Comparison of ENCODE assay signal across 7 mouse cellular contexts in the genomic region with DNA sequence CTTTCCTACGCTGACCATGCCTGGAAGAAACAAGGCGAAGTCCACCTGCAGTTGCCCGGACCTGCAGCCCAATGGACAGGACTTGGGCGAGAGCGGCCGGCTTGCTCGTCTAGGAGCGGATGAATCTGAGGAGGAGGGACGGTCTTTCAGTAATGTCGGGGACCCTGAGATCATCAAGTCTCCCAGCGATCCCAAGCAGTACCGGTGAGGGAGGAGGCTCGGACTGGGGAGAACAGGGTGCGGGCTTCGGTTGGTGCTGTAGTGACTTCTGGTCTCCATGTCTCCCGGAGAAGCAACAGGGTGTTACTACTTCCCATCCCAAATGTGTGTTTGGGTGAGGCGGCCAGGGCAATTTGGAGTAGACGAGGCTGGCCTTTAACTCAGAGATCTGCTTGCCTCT. TPM values are rescaled to one million over a fixed set of nuclear protein-coding genes. Genes with fewer than 3 reads are reported as not detected.
DNase-seq lines count a peak whose midpoint lies in the region; ATAC-seq and TF ChIP-seq lines count a peak whose summit lies in the region.

No protein-coding gene starts in this region.

- peak overlapping the region; percentile 46 for H3K9ac ChIP-seq in lung, postnatal 0 days (replicated peaks; ENCODE audit: low read depth)
- H3K9ac ChIP-seq in embryonic facial prominence, embryonic 12.5 days, result peak overlapping the region; percentile 85
- H3K9ac ChIP-seq in hindbrain, embryonic 15.5 days, result peak overlapping the region; percentile 65
- H3K9ac ChIP-seq in midbrain, embryonic 13.5 days (replicated peaks), result peak overlapping the region; percentile 91

- TF ChIP-seq CTCF in lung, postnatal 0 days (IDR thresholded peaks at IDR 0.05), result no peak

- no peaks in the 10 kb centered on the region for H3K9me3 ChIP-seq in lung, postnatal 0 days (ENCODE audit: low read length)
- no peaks in the 10 kb centered on the region for H3K9me3 ChIP-seq in embryonic facial prominence, embryonic 12.5 days
- no peaks in the 10 kb centered on the region for H3K9me3 ChIP-seq in hindbrain, embryonic 15.5 days
- no peaks in the 10 kb centered on the region for H3K9me3 ChIP-seq in midbrain, embryonic 13.5 days

- H3K27me3 ChIP-seq in lung, postnatal 0 days (replicated peaks; ENCODE audit: insufficient read depth, low read length), result no peaks in the 10 kb centered on the region
- no peaks in the 10 kb centered on the region for H3K27me3 ChIP-seq in embryonic facial prominence, embryonic 12.5 days
- no peaks in the 10 kb centered on the region for H3K27me3 ChIP-seq in hindbrain, embryonic 15.5 days
- H3K27me3 ChIP-seq in midbrain, embryonic 13.5 days, result no peaks in the 10 kb centered on the region; the same call in 1 of the 2 replicates

- ATAC-seq in lung, postnatal 0 days, result peak; percentile 12; the same call in 1 of the 2 replicates
- no peak for ATAC-seq in embryonic facial prominence, embryonic 12.5 days (ENCODE audit: insufficient number of reproducible peaks, insufficient read depth, low FRiP score, low TSS enrichment)
- ATAC-seq in hindbrain, embryonic 15.5 days (ENCODE audit: low FRiP score, low read depth), result 0 out of 2 replicates have a peak, but pooled peaks have one; percentile 9
- ATAC-seq in midbrain, embryonic 13.5 days, result no peak; the same call in 1 of the 2 replicates

- no peak for TF ChIP-seq EP300 in lung, postnatal 0 days (IDR thresholded peaks at IDR 0.05)

- peak overlapping the region; percentile 70 for H3K4me3 ChIP-seq in lung, postnatal 0 days (ENCODE audit: low read depth, low read length)
- peak overlapping the region; percentile 88 for H3K4me3 ChIP-seq in embryonic facial prominence, embryonic 12.5 days
- peak overlapping the region; percentile 86 for H3K4me3 ChIP-seq in hindbrain, embryonic 15.5 days
- H3K4me3 ChIP-seq in midbrain, embryonic 13.5 days (replicated peaks), result peak overlapping the region; percentile 90

- H3K27ac ChIP-seq in lung, postnatal 0 days (ENCODE audit: low read length), result peak overlapping the region; percentile 95
- peak overlapping the region; percentile 94 for H3K27ac ChIP-seq in embryonic facial prominence, embryonic 12.5 days
- H3K27ac ChIP-seq in hindbrain, embryonic 15.5 days (replicated peaks), result peak overlapping the region; percentile 94
- H3K27ac ChIP-seq in midbrain, embryonic 13.5 days, result peak overlapping the region; percentile 88

- DNase-seq in lung, postnatal 0 days (ENCODE audit: low spot score), result no peak
- no peak for DNase-seq in lung, postnatal 4 days
- no peak for DNase-seq in urinary bladder, postnatal 10 days (ENCODE audit: low spot score)
- DNase-seq in cerebellum, adult 9-11 months, result no peak

- H3K4me1 ChIP-seq in lung, postnatal 0 days (ENCODE audit: insufficient read depth, low read depth, low read length), result peaks cover 4% of the 10 kb centered on the region; the same call in 1 of the 2 replicates
- peaks cover 9% of the 10 kb centered on the region; the same call in 1 of the 2 replicates for H3K4me1 ChIP-seq in embryonic facial prominence, embryonic 12.5 days
- H3K4me1 ChIP-seq in hindbrain, embryonic 15.5 days (replicated peaks), result peaks cover 32% of the 10 kb centered on the region
- peaks cover 34% of the 10 kb centered on the region for H3K4me1 ChIP-seq in midbrain, embryonic 13.5 days (replicated peaks)

- under 1% methylated on average over 18 of the region's 18 CpGs for WGBS in lung, postnatal 0 days
- WGBS in embryonic facial prominence, embryonic 12.5 days, result under 1% methylated on average over 18 of the region's 18 CpGs
- WGBS in hindbrain, embryonic 15.5 days, result under 1% methylated on average over 18 of the region's 18 CpGs
- WGBS in midbrain, embryonic 13.5 days, result under 1% methylated on average over 18 of the region's 18 CpGs

- peak overlapping the region; percentile 62 for H3K4me2 ChIP-seq in lung, postnatal 0 days (replicated peaks; ENCODE audit: low read depth, low read length)
- H3K4me2 ChIP-seq in embryonic facial prominence, embryonic 12.5 days (replicated peaks), result peak overlapping the region; percentile 76
- peak overlapping the region; percentile 84 for H3K4me2 ChIP-seq in hindbrain, embryonic 15.5 days
- peak overlapping the region; percentile 82 for H3K4me2 ChIP-seq in midbrain, embryonic 13.5 days (replicated peaks)

- H3K36me3 ChIP-seq in lung, postnatal 0 days (ENCODE audit: insufficient read depth, low read length), result no peaks in the 10 kb centered on the region
- peaks cover 10% of the 10 kb centered on the region; the same call in 1 of the 2 replicates for H3K36me3 ChIP-seq in embryonic facial prominence, embryonic 12.5 days
- 0 out of 2 replicates have a peak, but pooled peaks cover 4% of the 10 kb centered on the region for H3K36me3 ChIP-seq in hindbrain, embryonic 15.5 days
- H3K36me3 ChIP-seq in midbrain, embryonic 13.5 days, result 0 out of 2 replicates have a peak, but pooled peaks cover 5% of the 10 kb centered on the region

RNA-seq across cellular contexts. Expression of a gene that starts 0.5 kb away (rescaled TPM):
- polyA plus RNA-seq in lung, postnatal 0 days (2015; fragmentation: Nextera tagmentation; extraction: Ambion mirVana), result 29.3 and 36.9 TPM in 2 replicates
- polyA plus RNA-seq in embryonic facial prominence, embryonic 12.5 days (2016; fragmentation: Nextera tagmentation; extraction: Ambion mirVana), result 96.2 and 98.5 TPM in 2 replicates
- polyA plus RNA-seq in hindbrain, embryonic 15.5 days (2015; fragmentation: Nextera tagmentation; extraction: Ambion mirVana), result 71.5 and 73.6 TPM in 2 replicates
- polyA plus RNA-seq in midbrain, embryonic 13.5 days (2015; fragmentation: Nextera tagmentation; extraction: Ambion mirVana), result 85.2 and 89.7 TPM in 2 replicates

Comparison
In these comparisons a context has a peak if more than half of its experiments do, and no peak if none do; other contexts are left out.
1. ATAC-seq: peak in lung, postnatal 0 days (single experiment) and hindbrain, embryonic 15.5 days (single experiment); none in embryonic facial prominence, embryonic 12.5 days (single experiment) and midbrain, embryonic 13.5 days (single experiment).
2. Peak in every context shown above with its lines, with median percentiles within 50 percentile points of each other: H3K27ac ChIP-seq, H3K4me2 ChIP-seq, H3K4me3 ChIP-seq and H3K9ac ChIP-seq.